Comparison of ENCODE assay signal across 25 mouse cellular contexts in the genomic region with DNA sequence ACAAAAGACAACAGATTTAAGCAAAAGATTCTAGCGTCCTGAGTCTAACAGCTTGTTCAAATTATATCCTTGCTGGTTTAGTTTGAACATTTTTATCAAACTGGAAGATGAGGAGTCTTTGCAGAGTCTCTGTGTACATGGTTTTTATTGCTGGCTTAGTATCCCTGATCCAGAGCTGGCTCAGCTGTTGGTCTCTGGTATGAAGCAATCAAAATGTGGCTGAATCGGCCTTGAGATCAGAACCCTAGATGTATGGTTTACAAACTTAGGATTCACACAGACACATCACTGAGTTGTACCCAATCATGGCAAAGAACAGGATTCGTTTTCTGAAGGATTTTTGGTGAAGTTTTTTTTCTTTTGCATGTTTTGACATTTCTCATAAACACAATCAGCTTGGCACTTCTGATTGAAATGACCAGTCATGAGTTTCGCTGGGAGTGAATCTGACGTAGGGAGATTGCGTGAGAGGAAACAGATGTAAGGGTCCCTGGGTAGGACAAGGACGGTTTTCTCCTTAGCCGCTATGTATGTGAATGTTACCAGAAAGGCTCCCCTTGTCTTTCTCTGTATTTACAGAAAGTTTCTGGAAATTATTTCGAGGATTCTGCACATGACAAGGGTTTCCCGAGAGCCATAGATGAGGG.
DNase-seq lines count a peak whose midpoint lies in the region; ATAC-seq lines count a peak whose summit lies in the region.
"Had no signal": no experiment of that assay in that cellular context is flagged by ENCODE, and none has a peak within 500 bp of the region (broad histone marks: within the 10 kb centered on the region; RNA-seq: fewer than 3 reads in every experiment).

No protein-coding gene starts in this region.

- peak; percentile 40 for DNase-seq in embryonic facial prominence, embryonic 14.5 days (ENCODE audit: low spot score)
- DNase-seq in embryonic facial prominence, embryonic 10.5 days (ENCODE audit: low spot score), result no peak
- DNase-seq in heart, adult 11 months, result peak; percentile 80
- no peak for DNase-seq in lung, postnatal 36 days
- DNase-seq in layer of hippocampus, adult 11-12 months (ENCODE audit: low spot score), result no peak
- DNase-seq: adrenal gland, adult 8-10 months; adrenal gland, postnatal 25 days; cerebellum, adult 11-12 months; cerebellum, adult 8-10 months; cerebellum, postnatal 10 days; forebrain, postnatal 0 days; gastrocnemius, postnatal 10 days; heart, postnatal 14 days; heart, postnatal 4 days had no signal

- H3K4me3 ChIP-seq in embryonic facial prominence, embryonic 14.5 days (ENCODE audit: low read depth, low read length), result no peak overlapping the region
- H3K4me3 ChIP-seq in embryonic facial prominence, embryonic 10.5 days, result no peak overlapping the region
- no peak overlapping the region for H3K4me3 ChIP-seq in heart, embryonic 11.5 days (ENCODE audit: low read depth, low read length)
- no peak overlapping the region for H3K4me3 ChIP-seq in lung, embryonic 16.5 days (ENCODE audit: low read length)
- no peak overlapping the region for H3K4me3 ChIP-seq in stomach, embryonic 16.5 days (replicated peaks; ENCODE audit: low read length)
- H3K4me3 ChIP-seq: embryonic facial prominence, embryonic 12.5 days; erythroblast, embryonic 14.5 days; forebrain, embryonic 13.5 days; heart, embryonic 13.5 days had no signal

- no peaks in the 10 kb centered on the region for H3K9me3 ChIP-seq in embryonic facial prominence, embryonic 14.5 days (ENCODE audit: control insufficient read depth, low read length)
- H3K9me3 ChIP-seq in embryonic facial prominence, embryonic 10.5 days, result no peaks in the 10 kb centered on the region
- H3K9me3 ChIP-seq in heart, embryonic 11.5 days (replicated peaks; ENCODE audit: control insufficient read depth, low read length), result no peaks in the 10 kb centered on the region
- H3K9me3 ChIP-seq in lung, embryonic 16.5 days (ENCODE audit: control insufficient read depth, low read length), result no peaks in the 10 kb centered on the region
- no peaks in the 10 kb centered on the region for H3K9me3 ChIP-seq in stomach, embryonic 16.5 days (replicated peaks; ENCODE audit: control insufficient read depth, low read length)
- H3K9me3 ChIP-seq: embryonic facial prominence, embryonic 12.5 days; forebrain, embryonic 13.5 days; heart, embryonic 13.5 days had no signal

- no peak for ATAC-seq in embryonic facial prominence, embryonic 14.5 days (ENCODE audit: low read depth)
- ATAC-seq in heart, embryonic 11.5 days (replicated peaks; ENCODE audit: insufficient number of reproducible peaks, low FRiP score, low TSS enrichment), result no peak
- peak; percentile 89 for ATAC-seq in lung, embryonic 16.5 days (ENCODE audit: low read depth)
- no peak for ATAC-seq in stomach, embryonic 16.5 days (ENCODE audit: insufficient read depth, low FRiP score)
- ATAC-seq: activated CD4-positive, CD25-positive, alpha-beta regulatory T cell, adult 4 months; forebrain, embryonic 13.5 days; forebrain, postnatal 0 days; hindbrain, postnatal 0 days; inflammation-experienced regulatory T-cells, adult 6 months had no signal

- H3K4me2 ChIP-seq in embryonic facial prominence, embryonic 14.5 days (ENCODE audit: low read depth, low read length), result no peak overlapping the region
- H3K4me2 ChIP-seq in heart, embryonic 11.5 days, result no peak overlapping the region
- no peak overlapping the region for H3K4me2 ChIP-seq in lung, embryonic 16.5 days (ENCODE audit: low read depth, low read length)
- H3K4me2 ChIP-seq in stomach, embryonic 16.5 days (ENCODE audit: low read depth, low read length), result no peak overlapping the region
- H3K4me2 ChIP-seq: embryonic facial prominence, embryonic 12.5 days; forebrain, embryonic 13.5 days; heart, embryonic 13.5 days; hindbrain, embryonic 14.5 days had no signal

- no peaks in the 10 kb centered on the region for H3K27me3 ChIP-seq in embryonic facial prominence, embryonic 14.5 days (replicated peaks; ENCODE audit: control insufficient read depth, insufficient read depth, low read length)
- H3K27me3 ChIP-seq in embryonic facial prominence, embryonic 10.5 days (replicated peaks; ENCODE audit: low read depth, poor library complexity, severe bottlenecking), result no peaks in the 10 kb centered on the region
- peaks cover 8% of the 10 kb centered on the region; the same call in 1 of the 2 replicates for H3K27me3 ChIP-seq in heart, embryonic 11.5 days (ENCODE audit: control insufficient read depth, insufficient read depth, low read length)
- no peaks in the 10 kb centered on the region for H3K27me3 ChIP-seq in lung, embryonic 16.5 days (ENCODE audit: control insufficient read depth, insufficient read depth, low read depth, low read length)
- H3K27me3 ChIP-seq in stomach, embryonic 16.5 days (ENCODE audit: control insufficient read depth, insufficient read depth, low read length), result no peaks in the 10 kb centered on the region
- H3K27me3 ChIP-seq: embryonic facial prominence, embryonic 12.5 days; forebrain, embryonic 13.5 days had no signal

- peaks cover 10% of the 10 kb centered on the region; the same call in 1 of the 2 replicates for H3K4me1 ChIP-seq in embryonic facial prominence, embryonic 14.5 days (ENCODE audit: control insufficient read depth, insufficient read depth, low read length)
- H3K4me1 ChIP-seq in embryonic facial prominence, embryonic 10.5 days, result peaks cover 32% of the 10 kb centered on the region
- 0 out of 2 replicates have a peak, but pooled peaks cover 3% of the 10 kb centered on the region for H3K4me1 ChIP-seq in heart, embryonic 11.5 days (ENCODE audit: control insufficient read depth, insufficient read depth, low read length)
- H3K4me1 ChIP-seq in lung, embryonic 16.5 days (replicated peaks; ENCODE audit: control insufficient read depth, insufficient read depth, low read length), result no peaks in the 10 kb centered on the region; the same call in none of the 2 replicates
- H3K4me1 ChIP-seq in stomach, embryonic 16.5 days (ENCODE audit: control insufficient read depth, insufficient read depth, low read length), result peaks cover 12% of the 10 kb centered on the region
- H3K4me1 ChIP-seq: forebrain, embryonic 13.5 days had no signal

- no peak overlapping the region for H3K9ac ChIP-seq in embryonic facial prominence, embryonic 14.5 days (ENCODE audit: low read depth, low read length)
- H3K9ac ChIP-seq in heart, embryonic 11.5 days (ENCODE audit: low read depth, low read length), result no peak overlapping the region
- H3K9ac ChIP-seq in lung, embryonic 16.5 days (ENCODE audit: low read length), result no peak overlapping the region; the same call in 1 of the 2 replicates
- H3K9ac ChIP-seq in stomach, embryonic 16.5 days (ENCODE audit: low read length), result no peak overlapping the region
- H3K9ac ChIP-seq: embryonic facial prominence, embryonic 12.5 days; forebrain, embryonic 13.5 days; forebrain, postnatal 0 days; heart, embryonic 13.5 days; hindbrain, embryonic 14.5 days had no signal

- no peak overlapping the region for H3K27ac ChIP-seq in embryonic facial prominence, embryonic 14.5 days (replicated peaks; ENCODE audit: low read depth, low read length)
- no peak overlapping the region for H3K27ac ChIP-seq in embryonic facial prominence, embryonic 10.5 days (replicated peaks)
- no peak overlapping the region for H3K27ac ChIP-seq in heart, embryonic 11.5 days (ENCODE audit: low read depth, low read length)
- H3K27ac ChIP-seq in lung, embryonic 16.5 days (ENCODE audit: low read length), result peak overlapping the region; percentile 70
- peak overlapping the region; percentile 66 for H3K27ac ChIP-seq in stomach, embryonic 16.5 days (ENCODE audit: low read length)
- H3K27ac ChIP-seq: forebrain, embryonic 13.5 days; heart, embryonic 13.5 days; hindbrain, embryonic 14.5 days; hindbrain, postnatal 0 days had no signal

- WGBS in embryonic facial prominence, embryonic 14.5 days, result 65% methylated on average over 10 of the region's 10 CpGs
- WGBS in embryonic facial prominence, embryonic 10.5 days, result 85% methylated on average over 10 of the region's 10 CpGs
- 75% methylated on average over 10 of the region's 10 CpGs for WGBS in heart, embryonic 11.5 days (ENCODE audit: insufficient replicate concordance)
- 59% methylated on average over 10 of the region's 10 CpGs for WGBS in lung, embryonic 16.5 days
- WGBS in stomach, embryonic 16.5 days, result 64% methylated on average over 10 of the region's 10 CpGs

- no peaks in the 10 kb centered on the region for H3K36me3 ChIP-seq in embryonic facial prominence, embryonic 14.5 days (ENCODE audit: control insufficient read depth, insufficient read depth, low read length)
- H3K36me3 ChIP-seq in embryonic facial prominence, embryonic 10.5 days (replicated peaks), result no peaks in the 10 kb centered on the region
- no peaks in the 10 kb centered on the region for H3K36me3 ChIP-seq in heart, embryonic 11.5 days (ENCODE audit: control insufficient read depth, insufficient read depth, low read length)
- H3K36me3 ChIP-seq in lung, embryonic 16.5 days (ENCODE audit: control insufficient read depth, insufficient read depth, low read length), result no peaks in the 10 kb centered on the region
- no peaks in the 10 kb centered on the region for H3K36me3 ChIP-seq in stomach, embryonic 16.5 days (ENCODE audit: control insufficient read depth, insufficient read depth, low read length)
- H3K36me3 ChIP-seq: embryonic facial prominence, embryonic 12.5 days; heart, embryonic 13.5 days had no signal

Comparison
In these comparisons a context has a peak if more than half of its experiments do, and no peak if none do; other contexts are left out.
1. DNase-seq: peak in embryonic facial prominence, embryonic 14.5 days (single experiment) and heart, adult 11 months (single experiment); none in embryonic facial prominence, embryonic 10.5 days (single experiment), lung, postnatal 36 days (single experiment) and layer of hippocampus, adult 11-12 months (single experiment).
2. H3K27ac ChIP-seq: peak in lung, embryonic 16.5 days (single experiment) and stomach, embryonic 16.5 days (single experiment); none in embryonic facial prominence, embryonic 14.5 days (single experiment), embryonic facial prominence, embryonic 10.5 days (single experiment) and heart, embryonic 11.5 days (single experiment).